Mouse (Mus musculus): ENCODE measurements around the gene Polr3a.
A peak's percentile ranks its signal among the peaks of the same experiment; 100 is the strongest.
"Not testable (repeated sequence)": the region's sequence is repeated elsewhere in the genome, so short reads cannot be mapped to it uniquely, and the experiment has no call there.

Gene Polr3a

GRCm38 (mm10) chr14:24491266-24491981, 4.6 kb upstream of the Polr3a start:
- DNase-seq: no peak

- peak; percentile 97 for DNase-seq
These were observed 3.8 kb upstream of the Polr3a start for GRCm38 (mm10) chr14:24490468-24491265.

- DNase-seq: not testable (repeated sequence)
These were observed 2.9 kb upstream of the Polr3a start for GRCm38 (mm10) chr14:24489772-24490171.

GRCm38 (mm10) chr14:24486241-24486767, 554 bp downstream of the Polr3a start:
- DNase-seq: no peak

- no peak for DNase-seq
These were observed 18.1 kb downstream of the Polr3a start for GRCm38 (mm10) chr14:24468806-24469205.

GRCm38 (mm10) chr14:24458191-24458590, 28.7 kb downstream of the Polr3a start:
- no peak for DNase-seq

GRCm38 (mm10) chr14:24443529-24443928, 43.3 kb downstream of the Polr3a start:
- not testable (repeated sequence) for DNase-seq

All from liver (tissue).